Mouse (Mus musculus) megakaryocyte-erythroid progenitor cell, adult 5 weeks (primary cell): ENCODE results near the gene Zfp948. TPM values are rescaled to one million over a fixed set of nuclear protein-coding genes. Genes with fewer than 3 reads are reported as not detected.

Source experiments
- polyA plus RNA-seq: library from polyadenylated mRNA; stranded (reverse); fragments of >175 nt; gene quantifications from 2 replicates; pipeline ENCODE4 v1.2.3, GENCODE M21; 2012

The Zfp948 gene
- 0.18 and 0.23 TPM in 2 replicates for polyA plus RNA-seq

DNA sequence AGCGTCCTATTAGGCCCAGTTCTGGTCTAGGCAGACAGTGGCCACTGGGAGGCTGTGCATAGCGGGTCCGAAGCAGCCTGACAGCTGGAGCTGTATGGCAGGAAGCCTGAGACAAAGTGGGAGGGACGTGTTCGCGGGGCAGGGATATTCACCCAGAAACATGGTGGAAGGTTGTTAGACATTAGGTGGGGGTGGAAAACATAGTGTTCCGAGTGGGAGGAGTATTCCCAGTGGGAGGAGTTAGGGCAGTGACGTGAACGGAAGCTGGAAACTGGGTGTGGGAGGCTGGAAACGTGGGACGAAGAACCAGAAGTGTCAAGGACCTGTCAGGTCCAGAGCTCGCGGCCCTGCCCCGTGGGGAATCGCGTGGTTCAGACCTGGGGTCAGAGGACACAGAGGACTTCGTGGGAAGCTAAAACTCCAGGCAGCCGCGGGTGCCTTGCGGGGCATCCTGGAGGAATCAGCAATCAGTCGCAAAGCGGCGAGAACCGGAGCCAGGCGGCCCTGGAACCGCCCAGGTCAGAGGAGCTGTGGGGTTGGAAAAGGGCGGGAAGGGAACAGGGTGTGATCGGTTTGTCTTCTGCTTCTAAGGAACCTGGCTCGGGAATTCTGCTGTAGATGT, at the start of gene Zfp948:
Zfp948 (plus strand) TSS at position 281 of the 622 bp plus-strand sequence.

DNA sequence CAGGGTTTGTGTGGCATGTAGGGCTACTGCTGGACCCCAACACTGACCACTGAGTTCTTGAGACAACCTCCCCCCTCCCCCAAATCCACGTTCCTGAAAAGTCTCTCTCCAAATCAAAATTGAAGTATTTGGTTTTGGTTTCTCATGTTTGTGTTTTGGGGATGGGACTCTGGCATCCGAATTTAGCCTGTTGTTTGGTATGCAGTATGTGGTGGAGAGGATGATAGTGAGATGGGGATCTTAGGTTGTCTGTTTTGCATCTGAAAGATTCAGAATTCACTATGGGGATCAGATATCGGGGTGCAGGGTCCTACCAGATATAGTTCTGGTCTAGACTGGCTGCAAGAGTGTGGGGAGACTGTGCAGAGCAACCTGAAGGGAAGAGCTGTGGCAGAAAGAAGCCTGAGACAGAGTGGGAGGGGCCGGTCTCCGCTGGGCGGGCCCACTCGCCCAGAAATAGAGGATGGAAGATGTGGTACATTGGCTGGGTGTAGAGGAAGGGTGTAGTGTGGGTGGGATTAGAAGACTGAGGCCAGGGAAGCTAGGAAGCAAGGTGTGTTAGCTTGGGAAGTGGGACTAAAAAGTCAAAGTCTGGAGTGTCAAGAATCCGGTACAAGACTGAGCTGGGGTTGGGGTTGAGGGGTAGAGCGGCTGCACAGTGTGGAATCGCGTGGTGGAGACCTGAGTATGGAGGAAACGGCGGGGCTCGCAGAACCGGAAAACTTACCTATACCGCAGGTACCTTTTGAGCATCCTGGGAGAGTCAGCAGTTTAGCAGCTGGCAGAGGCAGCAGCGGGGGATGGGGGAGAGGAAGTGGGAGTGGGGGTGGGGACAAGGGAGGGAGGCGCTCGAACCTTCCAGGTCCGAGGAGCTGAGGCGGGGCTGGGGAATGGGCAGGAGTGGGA, 31.5 kb upstream of the Zfp948 start, which contains the start of gene Zfp52:
Zfp52 (plus strand) TSS at position 444 of the 906 bp plus-strand sequence.

Other genes with a start within 250 kb of the Zfp948 start
- gene Zfp677, start 183.3 kb upstream of the Zfp948 start, polyA plus RNA-seq, result 0.35 and 0.63 TPM in 2 replicates
- 0.14 and 0.28 TPM in 2 replicates for gene Zfp54, start 143.8 kb upstream of the Zfp948 start, polyA plus RNA-seq
- 0.84 and 0.86 TPM in 2 replicates for gene Zfp51, start 116.6 kb upstream of the Zfp948 start, polyA plus RNA-seq
- gene Zfp53, start 78.0 kb upstream of the Zfp948 start, polyA plus RNA-seq, result 4.2 TPM in 2 replicates
- 2.5 and 2.9 TPM in 2 replicates for gene Zfp52, start 31.5 kb upstream of the Zfp948 start, polyA plus RNA-seq
- 0.28 and 0.31 TPM in 2 replicates for gene Zfp983, start 83.6 kb downstream of the Zfp948 start, polyA plus RNA-seq
- gene Gm10226, start 124.9 kb downstream of the Zfp948 start, polyA plus RNA-seq, result 0.68 TPM in 1 of 2 replicates, not detected in the other
- 0.14 and 0.21 TPM in 2 replicates for gene Zfp760, start 140.7 kb downstream of the Zfp948 start, polyA plus RNA-seq
- 1.0 and 2.9 TPM in 2 replicates for gene Zfp229, start 163.8 kb downstream of the Zfp948 start, polyA plus RNA-seq